Mouse (Mus musculus) kidney, embryonic 14.5 days (tissue): Measurements from ENCODE around the gene Xpo6. TPM values are rescaled to one million over a fixed set of nuclear protein-coding genes. Genes with fewer than 3 reads are reported as not detected.

Experiments
- ATAC-seq: fragments of 200-750 bp; cut with Nextera tagmentation; 2 replicates; pipeline ENCODE4 v1.8.0; 2017; ENCODE audit warnings: moderate number of reproducible peaks, mild to moderate bottlenecking, moderate TSS enrichment, moderate library complexity; ENCODE audit not compliant: low FRiP score, low TSS enrichment
- H3K27ac ChIP-seq: fragments of 300-500 bp; sonication (generic); 2 replicates; pipeline ENCODE4 v1.5.1; 2014; ENCODE audit warnings: low read depth, mild to moderate bottlenecking, low read length, moderate library complexity, mixed read lengths
- H3K27me3 ChIP-seq: fragments of 300-500 bp; sonication (generic); 2 replicates; pipeline ENCODE4 v1.6.1; 2014; ENCODE audit warnings: mild to moderate bottlenecking, low read length; ENCODE audit not compliant: control insufficient read depth, insufficient read depth
- H3K36me3 ChIP-seq: fragments of 300-500 bp; sonication (generic); 2 replicates; pipeline ENCODE4 v1.6.1; 2014; ENCODE audit warnings: low read length, mixed read lengths; ENCODE audit not compliant: control insufficient read depth, insufficient read depth
- H3K4me1 ChIP-seq: fragments of 300-500 bp; sonication (generic); 2 replicates; pipeline ENCODE4 v1.6.1; 2014; ENCODE audit warnings: low read length, mixed read lengths; ENCODE audit not compliant: control insufficient read depth, insufficient read depth
- H3K4me2 ChIP-seq: fragments of 300-500 bp; sonication (generic); replicated peaks from 2 replicates; pipeline ENCODE4 v1.6.1; 2014; ENCODE audit warnings: low read depth, mild to moderate bottlenecking, low read length
- H3K4me3 ChIP-seq: fragments of 300-500 bp; sonication (generic); 2 replicates; pipeline ENCODE4 v1.5.1; 2014; ENCODE audit warnings: mild to moderate bottlenecking, low read length
- H3K9ac ChIP-seq: fragments of 300-500 bp; sonication (generic); 2 replicates; pipeline ENCODE4 v1.6.1; 2014; ENCODE audit warnings: low read depth, mild to moderate bottlenecking, low read length, moderate library complexity
- H3K9me3 ChIP-seq: fragments of 300-500 bp; sonication (generic); 2 replicates; pipeline ENCODE4 v1.6.1; 2016; ENCODE audit warnings: low read length; ENCODE audit not compliant: control insufficient read depth
- WGBS: fragments of 180-500 bp; shearing (Covaris S2); extraction: QIAGEN DNeasy Blood & Tissue Kit; methylation state at CpG from one replicate; pipeline ENCODE4 v1.1.7; 2014; 5-methylcytosine and 5-hydroxymethylcytosine counted together
- polyA plus RNA-seq: library from polyadenylated mRNA; unstranded; fragments of >200 nt; fragmentation: Nextera tagmentation; extraction: Ambion mirVana; gene quantifications from 2 replicates; pipeline ENCODE4 v1.2.1, GENCODE M21; 2014

Gene Xpo6
- polyA plus RNA-seq, 1 experiment from 2014 or later, result 77.9 TPM

DNA sequence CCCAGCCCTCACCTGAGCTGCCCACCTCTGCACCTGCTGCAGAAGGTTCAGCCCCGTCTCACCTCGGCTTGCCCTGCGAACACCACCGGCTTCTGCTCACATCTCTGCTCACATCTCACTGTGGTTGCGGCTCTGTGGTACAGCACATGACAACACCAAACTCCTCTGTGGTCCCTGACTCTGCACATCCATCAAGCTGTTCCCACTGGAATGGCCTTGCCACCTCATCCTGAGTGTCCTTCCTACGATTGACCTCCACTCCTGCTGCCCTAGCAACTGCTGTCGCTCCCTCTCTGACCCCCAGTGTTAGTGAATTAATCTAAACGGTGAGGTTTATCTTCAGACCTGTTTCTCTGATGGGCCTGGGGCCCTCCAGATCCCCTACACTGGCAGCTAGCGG lies 115.1 kb downstream of the Xpo6 start:
- no peak for ATAC-seq
- Histone ChIP-seq H3K27me3 (peaks cover 39% of the 10 kb centered on the region), H3K9ac (no peak overlapping the region), H3K4me3 (no peak overlapping the region), H3K27ac (no peak overlapping the region), H3K4me1 (peaks cover 14% of the 10 kb centered on the region), H3K4me2 (no peak overlapping the region), H3K36me3 (no peaks in the 10 kb centered on the region), H3K9me3 (no peaks in the 10 kb centered on the region)
- 90% methylated on average over 9 of the region's 9 CpGs for WGBS

DNA sequence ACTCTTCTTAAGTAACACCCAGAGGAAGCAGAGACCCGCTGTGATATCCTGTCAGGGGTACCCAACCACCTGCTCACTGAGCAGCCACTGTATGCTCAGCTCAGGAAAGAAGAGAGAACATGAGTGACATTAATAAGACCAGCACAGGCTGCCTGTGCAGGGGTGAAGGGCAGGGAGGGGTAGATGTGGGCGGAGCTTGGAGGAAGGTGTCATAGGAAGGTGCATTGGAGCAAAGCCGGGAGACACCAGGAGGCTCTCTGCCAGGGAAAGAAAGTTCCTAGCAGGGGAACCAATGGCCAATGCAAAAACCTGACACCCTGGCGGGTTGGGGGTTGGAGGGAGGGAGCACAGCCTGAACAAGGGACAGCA lies 116.3 kb downstream of the Xpo6 start:
- no peak overlapping the region for H3K4me2 ChIP-seq
- peaks cover 39% of the 10 kb centered on the region for H3K27me3 ChIP-seq
- 9% methylated on average over 4 of the region's 4 CpGs for WGBS
- no peak; the same call in 1 of the 2 replicates for ATAC-seq
- H3K4me3 ChIP-seq, result no peak overlapping the region
- peaks cover 14% of the 10 kb centered on the region for H3K4me1 ChIP-seq
- H3K27ac ChIP-seq, result no peak overlapping the region
- no peaks in the 10 kb centered on the region for H3K9me3 ChIP-seq
- no peak overlapping the region for H3K9ac ChIP-seq
- no peaks in the 10 kb centered on the region for H3K36me3 ChIP-seq

DNA sequence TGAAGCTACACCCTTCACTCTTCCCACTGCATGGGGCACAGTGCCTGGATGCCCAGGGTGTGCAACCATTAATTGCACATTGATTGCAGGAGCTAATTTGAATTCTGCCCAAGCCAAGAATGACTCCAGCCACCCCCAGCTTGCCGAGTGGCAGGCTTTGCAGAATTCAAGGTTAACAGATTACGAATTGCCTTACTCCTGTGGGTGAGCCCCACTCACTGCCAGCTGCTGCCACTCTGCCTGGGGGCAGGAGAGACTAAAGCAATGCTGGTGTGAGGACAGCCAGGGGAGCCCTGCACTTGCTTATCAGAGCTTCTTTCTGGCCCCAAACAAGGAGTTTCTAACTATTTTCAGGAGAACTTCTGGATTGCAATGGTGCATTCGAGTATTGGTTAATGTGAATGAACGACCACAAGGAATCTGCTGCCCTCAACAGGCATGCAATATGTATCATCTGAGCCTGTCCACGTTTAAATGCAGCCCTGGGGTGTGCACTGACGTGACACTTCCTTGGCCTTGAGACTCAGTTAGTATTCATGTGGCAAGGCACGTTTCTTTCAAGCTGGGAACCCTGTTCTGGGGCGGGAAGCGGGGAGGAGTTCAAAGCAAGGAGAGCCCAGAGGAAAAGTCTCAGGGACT lies 116.8 kb downstream of the Xpo6 start:
- Histone ChIP-seq H3K27ac (no peak overlapping the region), H3K4me2 (no peak overlapping the region), H3K4me1 (peaks cover 14% of the 10 kb centered on the region), H3K27me3 (peaks cover 39% of the 10 kb centered on the region), H3K36me3 (no peaks in the 10 kb centered on the region), H3K9ac (no peak overlapping the region), H3K9me3 (no peaks in the 10 kb centered on the region), H3K4me3 (no peak overlapping the region)
- WGBS, result 18% methylated on average over 9 of the region's 9 CpGs
- no peak for ATAC-seq

DNA sequence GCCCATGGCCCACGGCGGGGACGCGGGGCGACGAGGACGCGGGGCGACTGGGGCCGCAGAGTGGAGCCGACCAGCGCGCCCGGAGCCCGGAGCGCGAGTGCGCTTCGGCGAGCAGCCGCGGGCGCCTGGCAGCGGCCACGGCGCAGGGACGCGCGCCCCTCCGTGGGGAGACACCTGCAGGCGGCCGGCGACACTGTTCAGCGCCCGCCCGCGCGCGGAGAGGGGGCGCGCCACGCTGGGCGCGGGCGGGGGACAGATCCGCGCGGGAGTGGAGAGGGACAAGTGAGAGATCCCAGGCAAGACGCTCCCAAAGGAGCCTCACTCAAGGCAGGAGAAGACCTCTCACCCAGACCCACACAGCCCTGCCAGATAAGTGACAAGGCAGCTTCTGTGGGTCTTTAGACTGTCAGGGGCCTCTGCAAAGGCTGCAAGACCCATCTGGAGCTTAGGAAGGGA lies 118.0 kb downstream of the Xpo6 start, which contains the start of gene Gsg1l:
TSS of gene Gsg1l (minus strand) at position 126 of the 456 bp plus-strand sequence.
- peak within 1 kb of the TSS; percentile 60 for H3K4me3 ChIP-seq
- H3K4me2 ChIP-seq, result peak within 1 kb of the TSS; percentile 99
- H3K9me3 ChIP-seq, result no peaks in the 10 kb centered on the region
- H3K9ac ChIP-seq, result peak within 1 kb of the TSS; percentile 52
- WGBS, result under 1% methylated on average over 42 of the region's 49 CpGs
- peaks cover 39% of the 10 kb centered on the region for H3K27me3 ChIP-seq
- peak; percentile 28; the same call in 1 of the 2 replicates for ATAC-seq
- no peaks in the 10 kb centered on the region for H3K36me3 ChIP-seq
- no peak within 1 kb of the TSS for H3K27ac ChIP-seq
- H3K4me1 ChIP-seq, result peaks cover 12% of the 10 kb centered on the region

DNA sequence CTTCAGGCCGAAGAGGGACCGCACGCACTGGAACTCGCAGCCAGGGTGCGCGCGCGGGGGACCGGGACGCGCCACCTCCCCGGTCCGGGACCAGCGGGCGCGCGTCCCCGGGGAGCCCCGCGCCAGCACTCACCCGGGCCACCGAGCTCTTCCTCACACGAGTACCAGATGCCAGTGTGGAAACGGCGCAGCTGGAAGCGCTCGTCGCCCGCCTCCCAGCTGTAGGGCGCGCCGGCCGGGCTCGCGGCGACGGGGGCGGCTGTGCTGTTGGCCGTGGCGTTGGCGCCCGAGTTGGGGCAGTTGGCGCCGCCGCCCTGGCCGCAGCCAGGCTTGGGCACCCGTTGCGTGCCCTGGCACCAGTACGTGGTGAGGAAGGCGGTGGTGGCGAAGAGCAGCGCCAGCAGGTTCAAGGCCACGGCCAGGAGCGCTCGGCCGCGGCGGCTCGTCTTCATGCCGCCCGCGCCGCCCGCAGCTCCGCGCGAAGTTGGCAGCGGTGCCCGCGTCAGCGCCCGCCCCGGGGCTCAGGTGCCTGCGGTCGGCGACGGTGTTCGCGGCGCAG lies 118.5 kb downstream of the Xpo6 start:
- ATAC-seq, result no peak
- WGBS, result under 1% methylated on average over 69 of the region's 80 CpGs

DNA sequence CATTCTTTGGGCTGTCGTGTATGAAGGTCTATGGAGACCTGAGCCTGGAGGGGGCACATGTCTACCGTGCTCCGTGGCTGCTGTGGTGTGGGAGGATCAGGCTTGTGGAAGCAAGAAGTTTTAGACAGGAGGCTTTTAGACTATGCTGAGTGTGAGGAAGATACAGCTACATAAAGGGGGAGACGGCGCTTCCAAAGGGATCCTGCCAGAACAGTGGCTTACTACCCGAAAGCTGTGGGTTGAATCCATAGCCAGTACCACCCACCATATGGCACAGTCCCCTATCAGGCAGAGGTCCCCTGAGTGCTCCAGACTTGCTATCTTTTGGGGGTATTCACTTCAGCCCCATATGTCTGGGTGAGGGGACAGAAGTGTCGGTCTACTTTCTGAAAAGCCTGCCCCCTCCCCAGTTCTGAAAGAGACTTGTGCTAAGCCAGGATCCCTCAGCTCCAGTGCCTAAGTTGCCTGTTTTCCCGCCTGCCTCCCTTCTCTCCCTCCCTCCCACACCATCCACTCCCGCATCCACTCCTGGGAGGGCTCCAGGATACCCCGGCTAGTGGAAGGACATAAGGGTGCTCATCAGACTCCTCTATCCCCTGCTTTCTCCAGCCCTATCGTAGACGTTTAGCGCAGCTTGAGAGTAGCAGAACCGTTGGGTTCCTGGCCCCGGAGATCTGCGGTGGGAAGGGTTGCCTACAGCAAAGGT lies 119.2 kb downstream of the Xpo6 start:
- Histone ChIP-seq H3K9me3 (no peaks in the 10 kb centered on the region), H3K27me3 (peaks cover 39% of the 10 kb centered on the region), H3K36me3 (no peaks in the 10 kb centered on the region), H3K4me3 (peak overlapping the region; percentile 60), H3K9ac (peak overlapping the region; percentile 52; the same call in 1 of the 2 replicates), H3K4me2 (peak overlapping the region; percentile 99), H3K4me1 (peaks cover 12% of the 10 kb centered on the region), H3K27ac (no peak overlapping the region)
- ATAC-seq, result no peak
- 11% methylated on average over 16 of the region's 16 CpGs for WGBS

More for the DNA sequence above, 118.5 kb downstream of the Xpo6 start:
- peaks cover 12% of the 10 kb centered on the region for H3K4me1 ChIP-seq
- no peaks in the 10 kb centered on the region for H3K9me3 ChIP-seq
- H3K4me3 ChIP-seq, result peak overlapping the region; percentile 60
- peaks cover 39% of the 10 kb centered on the region for H3K27me3 ChIP-seq
- peak overlapping the region; percentile 52 for H3K9ac ChIP-seq
- no peaks in the 10 kb centered on the region for H3K36me3 ChIP-seq
- peak overlapping the region; percentile 99 for H3K4me2 ChIP-seq
- no peak overlapping the region for H3K27ac ChIP-seq

DNA sequence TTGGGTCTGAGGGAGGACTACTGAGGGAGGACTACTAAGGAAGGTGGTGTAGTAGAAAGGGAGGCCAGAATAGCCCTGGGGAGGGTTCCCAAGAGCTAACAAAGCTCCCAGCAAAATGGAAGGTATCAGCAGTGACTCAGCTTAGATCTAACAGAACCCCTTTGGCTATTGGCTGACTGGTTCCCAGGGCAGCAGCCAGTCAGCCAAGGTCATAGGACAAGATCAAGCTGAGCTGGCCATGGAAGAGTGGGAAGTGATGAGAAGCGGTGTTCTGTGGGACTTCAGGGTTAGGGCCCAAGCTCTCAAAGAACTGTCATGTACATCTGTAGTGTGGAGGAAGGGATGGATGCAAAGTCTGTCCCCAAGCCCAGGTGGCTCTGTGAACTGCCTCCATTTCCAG lies 123.4 kb downstream of the Xpo6 start:
- Histone ChIP-seq H3K4me3 (no peak overlapping the region), H3K27me3 (peaks cover 18% of the 10 kb centered on the region), H3K36me3 (no peaks in the 10 kb centered on the region), H3K4me1 (no peaks in the 10 kb centered on the region), H3K9ac (no peak overlapping the region), H3K4me2 (no peak overlapping the region), H3K27ac (no peak overlapping the region), H3K9me3 (no peaks in the 10 kb centered on the region)
- no peak for ATAC-seq
- WGBS, result 92% methylated on average over 1 of the region's 1 CpGs

DNA sequence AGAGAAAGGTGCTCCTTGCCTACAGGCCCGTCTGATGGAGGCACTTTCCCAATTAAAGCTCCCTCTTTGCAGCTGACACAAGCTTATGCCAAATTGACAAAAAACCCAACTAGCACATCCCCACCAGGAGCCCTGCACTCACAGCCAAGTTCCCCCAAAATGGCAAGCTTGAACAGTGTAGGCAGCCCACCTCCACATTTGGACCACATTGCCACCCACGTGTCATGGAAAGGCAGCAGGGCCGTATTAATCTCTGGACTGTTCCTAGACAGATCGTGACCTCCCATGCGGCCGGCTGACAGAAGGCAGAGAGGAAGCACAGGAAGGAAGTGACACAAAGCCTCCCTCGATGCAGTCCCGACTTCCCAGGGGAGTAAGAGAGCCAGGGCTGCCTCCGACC lies 125.2 kb downstream of the Xpo6 start:
- Histone ChIP-seq H3K9me3 (peaks cover 2% of the 10 kb centered on the region; the same call in 1 of the 2 replicates), H3K4me3 (no peak overlapping the region), H3K36me3 (no peaks in the 10 kb centered on the region), H3K4me2 (no peak overlapping the region), H3K27ac (no peak overlapping the region), H3K27me3 (no peaks in the 10 kb centered on the region; the same call in 1 of the 2 replicates), H3K4me1 (no peaks in the 10 kb centered on the region), H3K9ac (no peak overlapping the region)
- 42% methylated on average over 9 of the region's 9 CpGs for WGBS
- ATAC-seq, result no peak

DNA sequence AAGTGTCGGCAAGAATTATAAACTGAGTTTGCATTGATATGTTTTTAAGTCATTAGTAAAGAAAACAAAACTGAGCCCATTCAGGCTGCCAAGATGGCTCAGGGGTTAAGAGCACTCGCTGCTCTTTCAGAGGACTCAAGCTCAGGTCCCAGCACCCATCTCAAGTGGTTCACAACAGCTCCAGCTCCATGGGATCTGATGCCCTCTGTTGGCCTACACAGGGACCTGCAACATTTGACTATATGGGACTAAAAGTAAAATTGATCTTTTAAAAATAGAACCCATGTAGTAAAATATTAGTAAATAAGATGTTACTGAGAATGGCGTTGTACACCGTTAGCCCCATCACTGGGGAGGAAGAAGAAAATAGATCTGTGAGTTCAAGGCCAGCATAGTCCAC lies 130.0 kb downstream of the Xpo6 start:
- WGBS, result 92% methylated on average over 4 of the region's 4 CpGs
- ATAC-seq, result no peak
- Histone ChIP-seq H3K27me3 (no peaks in the 10 kb centered on the region), H3K27ac (no peak overlapping the region), H3K4me2 (no peak overlapping the region), H3K9ac (no peak overlapping the region), H3K4me1 (no peaks in the 10 kb centered on the region), H3K36me3 (no peaks in the 10 kb centered on the region), H3K9me3 (peaks cover 5% of the 10 kb centered on the region; the same call in 1 of the 2 replicates), H3K4me3 (no peak overlapping the region)
